Mouse (Mus musculus) left cerebral cortex, adult 8-10 months (tissue): ENCODE data around the gene Npas2. TPM values are rescaled to one million over a fixed set of nuclear protein-coding genes. Genes with fewer than 3 reads are reported as not detected.

Experiments used
- DNase-seq, 2 experiments: peaks; one replicate each; pipeline ENCODE4 v3.0.0; 2022; ENCODE audit warnings: low spot score in 2 of 2
- microRNA-seq, 2 experiments: library from miRNA; unstranded; fragments of <30 nt; microRNA quantifications; one replicate each; pipeline ENCODE4 v1.2.0; 2022
- total RNA-seq, 4 experiments: library from RNA; stranded (reverse); gene quantifications; 2 replicates each; pipeline ENCODE4 v1.2.4; 2022

Npas2 gene
- total RNA-seq, 4 experiments from 2014 or later = 53.6 to 61.4 (median 58.7) TPM

DNA sequence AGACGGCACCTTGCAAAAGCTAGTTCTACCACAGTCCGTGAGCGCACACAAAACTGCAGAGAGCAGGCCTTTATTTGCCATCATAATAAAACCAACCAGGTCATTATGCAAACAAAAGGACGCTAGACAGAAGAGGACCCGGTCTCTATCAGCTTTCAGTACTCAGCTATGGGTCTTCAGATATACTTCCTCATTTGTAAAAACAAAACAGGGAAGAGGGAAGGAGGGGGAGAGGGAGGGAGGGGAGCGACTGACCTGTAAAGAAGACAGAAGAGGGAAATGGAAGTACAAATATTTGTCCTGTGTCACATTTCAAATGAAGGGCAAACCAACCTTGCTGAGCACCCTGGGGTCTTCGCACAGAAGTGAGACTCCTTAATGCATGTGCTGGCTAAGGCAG lies 215.1 kb downstream of the Npas2 start:
- DNase-seq = no peak

DNA sequence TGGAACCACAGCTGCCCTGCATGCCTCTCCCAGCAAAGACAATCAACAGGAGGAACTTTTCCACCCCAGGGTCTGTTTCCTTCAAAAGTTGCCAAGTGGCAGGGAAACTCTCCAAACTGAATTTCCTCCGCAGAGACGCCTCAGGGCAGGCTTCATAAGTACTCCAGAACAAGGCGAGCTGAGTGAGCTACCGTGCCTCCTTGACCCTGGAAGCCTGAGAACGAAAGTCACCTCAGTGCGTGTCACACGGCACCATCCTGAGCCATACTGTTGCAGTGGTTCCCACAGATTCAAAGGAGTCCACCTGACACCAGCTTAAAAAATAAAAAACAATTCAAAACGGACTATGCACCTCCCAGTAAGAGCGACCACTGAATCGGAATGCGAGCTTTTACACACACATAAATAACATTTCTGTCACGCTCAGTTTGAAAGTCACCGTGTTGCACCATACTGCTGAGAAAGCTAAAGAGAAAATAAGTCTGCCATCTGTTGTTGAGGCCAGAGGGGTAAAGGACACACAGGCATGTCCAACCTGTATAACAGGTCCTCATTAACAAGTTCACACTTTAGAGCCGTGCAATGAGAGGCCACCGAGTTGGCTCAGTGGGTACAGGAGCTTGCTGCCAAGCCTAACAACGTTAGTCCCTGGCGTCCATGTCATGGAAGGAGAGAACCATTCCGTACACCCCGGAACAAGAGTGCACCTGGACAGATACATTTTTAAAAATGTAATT lies 216.7 kb downstream of the Npas2 start:
- DNase-seq = no peak

Small RNA genes lying within 50 kb of the gene (microRNA-seq; reads per million reads assigned to microRNA genes)
- gene Mir6349 = 0 reads per million in 2 experiments

Other genes starting within 250 kb of the Npas2 start
- gene Pdcl3, start 208.1 kb upstream of the Npas2 start, total RNA-seq = 10 to 100 TPM; 34.3 to 37.5 (median 34.4) TPM
- gene Rpl31, start 174.1 kb downstream of the Npas2 start, total RNA-seq = 100 to 1,000 TPM; 546 to 598 (median 563) TPM